Mouse (Mus musculus): ENCODE results near the gene Ggn.

DNA sequence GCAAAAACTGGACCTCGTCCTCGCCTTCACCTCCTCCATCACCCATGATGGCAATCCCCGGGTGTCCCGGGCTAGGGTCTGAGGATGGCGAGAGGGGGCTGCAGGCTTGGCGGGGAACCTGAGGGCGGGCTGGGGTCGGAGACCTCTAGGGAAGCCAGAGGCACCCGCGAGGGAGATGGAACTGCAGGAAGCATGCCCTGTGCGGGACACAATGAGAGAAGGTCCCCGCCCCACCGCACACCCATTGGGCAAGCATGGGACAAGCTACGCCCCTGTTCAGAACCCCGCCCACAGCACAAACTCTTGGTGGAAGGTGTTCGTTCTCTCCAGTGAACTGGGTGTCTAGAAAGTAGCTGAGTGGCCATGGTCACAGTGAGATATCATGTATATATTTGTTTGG is 45.0 kb upstream of the Ggn start, which contains the start of gene Ryr1:
- TF ChIP-seq CTCF (IDR thresholded peaks at IDR 0.05; ENCODE audit: extremely low read depth, insufficient read depth, insufficient read length, insufficient replicate concordance) = no peak
- no peak for TF ChIP-seq POLR2A (IDR thresholded peaks at IDR 0.05; ENCODE audit: low read depth, low read length)

Data from spleen, adult 2 months (tissue).